Mouse (Mus musculus): ENCODE data around the gene Clmp. TPM values are rescaled to one million over a fixed set of nuclear protein-coding genes. Genes with fewer than 3 reads are reported as not detected.

Clmp gene
- total RNA-seq, 1 experiment: 1.7 TPM

DNA sequence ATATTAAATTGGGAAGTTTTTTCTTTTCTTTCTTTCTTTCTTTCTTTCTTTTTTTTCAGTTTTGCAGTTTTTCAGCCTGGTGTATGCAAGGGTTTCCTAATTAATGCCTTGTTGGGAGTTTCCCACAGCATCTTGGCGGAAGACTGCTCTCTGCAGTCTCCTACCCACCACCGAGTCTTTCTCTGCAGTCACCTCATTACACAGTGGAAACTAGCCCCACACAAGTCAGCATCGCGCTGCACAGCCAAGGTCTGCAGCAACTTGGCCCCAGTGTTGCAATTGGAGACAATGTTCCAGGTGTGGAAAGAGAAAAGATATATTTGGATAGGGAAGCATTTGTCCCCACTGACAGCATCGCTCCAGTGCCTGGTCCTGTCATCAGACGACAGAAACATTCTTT, 35.8 kb upstream of the Clmp start:
- Histone ChIP-seq H3K36me3 (ENCODE audit: control insufficient read depth, insufficient read depth, low read length, poor library complexity, severe bottlenecking) (no peaks in the 10 kb centered on the region), H3K9ac (ENCODE audit: insufficient read depth, low read depth, low read length, poor library complexity, severe bottlenecking) (no peak overlapping the region), H3K27ac (ENCODE audit: insufficient read depth, low read depth, low read length, poor library complexity, severe bottlenecking) (no peak overlapping the region), H3K4me3 (ENCODE audit: insufficient read depth in 1 of 2, low read depth in 1 of 2, low read length in 2 of 2, poor library complexity in 1 of 2, severe bottlenecking in 1 of 2) (no peak overlapping the region), H3K4me1 (ENCODE audit: control insufficient read depth in 2 of 2, insufficient read depth in 2 of 2, low read length in 2 of 2, poor library complexity in 1 of 2) (peaks cover 0 to 3% of the 10 kb centered on the region in 2 experiments; a peak in 1 of 4 replicates), H3K9me3 (ENCODE audit: control insufficient read depth, insufficient read depth, low read depth, low read length) (no peaks in the 10 kb centered on the region)
- in situ Hi-C loops (cut with MboI; ENCODE audit: low sequenced_read_pairs in 2 of 2, unreplicated experiment in 2 of 2): no loop called here
- no peak for DNase-seq (ENCODE audit: low read depth, low spot score)
- no peak for TF ChIP-seq HCFC1 (IDR thresholded peaks at IDR 0.05; ENCODE audit: borderline replicate concordance, insufficient read depth, low read length)
- no peak for TF ChIP-seq ZC3H11A (IDR thresholded peaks at IDR 0.05; ENCODE audit: borderline replicate concordance, low read depth, low read length)
- no peak for TF ChIP-seq MAFK (IDR thresholded peaks at IDR 0.05; ENCODE audit: insufficient read depth, low read depth, low read length)
- TF ChIP-seq ZNF384 (IDR thresholded peaks at IDR 0.05; ENCODE audit: low read depth, low read length): no peak
- no peak for TF ChIP-seq CHD2 (IDR thresholded peaks at IDR 0.05; ENCODE audit: low read depth, low read length)

DNA sequence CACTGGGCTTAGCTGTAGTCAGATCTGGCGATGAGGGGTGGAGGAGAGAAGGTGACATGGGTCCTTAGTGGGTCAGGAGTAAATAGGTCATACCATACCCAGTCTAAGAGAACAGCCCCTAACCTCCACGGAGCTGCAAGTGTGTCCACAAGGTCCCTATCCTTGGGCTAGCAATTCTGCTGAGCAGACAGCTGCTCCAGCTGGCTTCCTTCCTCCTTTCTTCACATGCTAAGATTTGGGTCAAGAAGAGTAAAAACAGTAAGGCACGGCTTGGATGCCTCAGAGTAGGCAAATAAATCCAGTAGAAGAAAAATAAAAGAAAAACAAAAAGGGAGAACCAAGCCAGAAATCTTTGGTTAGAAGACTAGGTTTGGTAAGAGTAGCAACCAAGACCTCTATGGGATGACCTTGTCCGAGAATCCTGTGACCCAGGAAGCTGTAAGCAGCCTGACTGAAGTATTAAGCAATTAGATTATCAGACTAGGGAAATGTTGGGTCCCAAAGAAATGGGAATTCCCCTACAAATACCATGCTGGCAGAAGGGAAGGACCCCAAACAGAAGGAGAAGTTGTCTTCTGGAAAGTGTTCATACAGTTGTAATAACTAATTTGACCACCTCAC, 34.4 kb upstream of the Clmp start:
- in situ Hi-C loops (cut with MboI; ENCODE audit: low sequenced_read_pairs in 2 of 2, unreplicated experiment in 2 of 2): no loop called here

DNA sequence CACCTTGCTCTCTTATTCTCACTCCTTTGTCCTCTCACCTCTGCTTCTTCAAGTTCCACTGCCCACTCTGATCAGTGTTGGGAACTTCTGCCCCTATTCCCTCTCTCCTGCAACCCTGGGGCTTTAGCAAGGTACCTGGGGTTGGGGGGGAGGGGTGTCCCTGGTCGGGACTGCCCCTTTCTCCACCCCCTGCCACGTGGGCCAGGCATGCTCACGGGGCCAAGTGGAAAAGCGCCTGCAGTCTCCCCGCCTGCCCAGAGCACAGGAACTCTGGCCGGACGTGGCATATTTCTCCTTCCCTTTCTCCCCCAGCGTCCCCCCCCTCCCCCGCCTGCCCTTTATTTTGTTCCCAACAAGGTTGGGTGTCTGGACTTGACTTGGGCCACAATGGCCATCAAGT, 33.0 kb upstream of the Clmp start:
- H3K9ac ChIP-seq (ENCODE audit: insufficient read depth, low read depth, low read length, poor library complexity, severe bottlenecking): no peak overlapping the region
- no peak overlapping the region for H3K27ac ChIP-seq (ENCODE audit: insufficient read depth, low read depth, low read length, poor library complexity, severe bottlenecking)
- TF ChIP-seq ZC3H11A (IDR thresholded peaks at IDR 0.05; ENCODE audit: borderline replicate concordance, low read depth, low read length): no peak
- TF ChIP-seq ZNF384 (IDR thresholded peaks at IDR 0.05; ENCODE audit: low read depth, low read length): no peak
- no peak for TF ChIP-seq HCFC1 (IDR thresholded peaks at IDR 0.05; ENCODE audit: borderline replicate concordance, insufficient read depth, low read length)
- TF ChIP-seq MAFK (IDR thresholded peaks at IDR 0.05; ENCODE audit: insufficient read depth, low read depth, low read length): no peak
- TF ChIP-seq CHD2 (IDR thresholded peaks at IDR 0.05; ENCODE audit: low read depth, low read length): no peak
- H3K4me3 ChIP-seq (ENCODE audit: insufficient read depth in 1 of 2, low read depth in 1 of 2, low read length in 2 of 2, poor library complexity in 1 of 2, severe bottlenecking in 1 of 2): no peak overlapping the region
- DNase-seq (ENCODE audit: low read depth, low spot score): no peak
- H3K9me3 ChIP-seq (ENCODE audit: control insufficient read depth, insufficient read depth, low read depth, low read length): no peaks in the 10 kb centered on the region
- peaks cover 0 to 3% of the 10 kb centered on the region in 2 experiments; a peak in 1 of 4 replicates for H3K4me1 ChIP-seq (ENCODE audit: control insufficient read depth in 2 of 2, insufficient read depth in 2 of 2, low read length in 2 of 2, poor library complexity in 1 of 2)
- in situ Hi-C loops (cut with MboI; ENCODE audit: low sequenced_read_pairs in 2 of 2, unreplicated experiment in 2 of 2): no loop called here
- no peaks in the 10 kb centered on the region for H3K36me3 ChIP-seq (ENCODE audit: control insufficient read depth, insufficient read depth, low read length, poor library complexity, severe bottlenecking)

More for the DNA sequence above, 34.4 kb upstream of the Clmp start:
- Histone ChIP-seq H3K4me3 (ENCODE audit: insufficient read depth in 1 of 2, low read depth in 1 of 2, low read length in 2 of 2, poor library complexity in 1 of 2, severe bottlenecking in 1 of 2) (no peak overlapping the region), H3K9me3 (ENCODE audit: control insufficient read depth, insufficient read depth, low read depth, low read length) (no peaks in the 10 kb centered on the region), H3K36me3 (ENCODE audit: control insufficient read depth, insufficient read depth, low read length, poor library complexity, severe bottlenecking) (no peaks in the 10 kb centered on the region), H3K9ac (ENCODE audit: insufficient read depth, low read depth, low read length, poor library complexity, severe bottlenecking) (no peak overlapping the region), H3K27ac (ENCODE audit: insufficient read depth, low read depth, low read length, poor library complexity, severe bottlenecking) (no peak overlapping the region), H3K4me1 (ENCODE audit: control insufficient read depth in 2 of 2, insufficient read depth in 2 of 2, low read length in 2 of 2, poor library complexity in 1 of 2) (peaks cover 0 to 3% of the 10 kb centered on the region in 2 experiments; a peak in 1 of 4 replicates)
- no peak for DNase-seq (ENCODE audit: low read depth, low spot score)
- TF ChIP-seq CHD2 (IDR thresholded peaks at IDR 0.05; ENCODE audit: low read depth, low read length) (no peak), HCFC1 (IDR thresholded peaks at IDR 0.05; ENCODE audit: borderline replicate concordance, insufficient read depth, low read length) (no peak), ZNF384 (IDR thresholded peaks at IDR 0.05; ENCODE audit: low read depth, low read length) (no peak), ZC3H11A (IDR thresholded peaks at IDR 0.05; ENCODE audit: borderline replicate concordance, low read depth, low read length) (no peak), MAFK (IDR thresholded peaks at IDR 0.05; ENCODE audit: insufficient read depth, low read depth, low read length) (no peak)

DNA sequence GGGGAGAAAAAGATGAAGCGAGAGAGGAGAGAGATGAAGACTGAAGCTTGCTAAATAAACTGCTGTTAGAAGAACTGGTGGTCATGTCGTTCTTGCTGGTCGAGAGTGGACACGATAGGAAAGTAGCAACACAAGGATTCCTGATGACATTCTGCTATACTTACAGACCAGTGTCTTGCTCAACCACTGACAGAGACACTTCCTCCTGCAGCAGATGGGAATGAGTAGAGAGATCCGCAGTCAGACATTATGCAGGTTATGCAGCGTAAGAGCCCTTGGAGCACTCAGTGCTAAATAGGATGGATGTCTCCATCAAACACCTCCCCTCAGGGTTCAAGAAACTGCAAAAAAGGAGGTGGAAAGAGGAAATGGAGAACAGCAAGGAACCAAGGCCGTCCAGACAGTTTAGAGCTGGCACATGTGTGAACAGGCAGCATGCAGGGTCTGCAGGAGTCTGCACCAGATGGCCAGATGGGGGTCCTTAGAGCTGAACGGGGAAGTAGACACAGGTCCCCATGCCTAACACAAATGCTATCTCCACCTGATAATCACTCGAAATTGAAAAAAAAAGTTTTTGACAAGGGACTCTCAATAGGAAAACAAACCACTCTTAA, 19.5 kb upstream of the Clmp start:
- no peak for TF ChIP-seq CHD2 (IDR thresholded peaks at IDR 0.05; ENCODE audit: low read depth, low read length)
- no peak for TF ChIP-seq ZC3H11A (IDR thresholded peaks at IDR 0.05; ENCODE audit: borderline replicate concordance, low read depth, low read length)
- no peak for TF ChIP-seq ZNF384 (IDR thresholded peaks at IDR 0.05; ENCODE audit: low read depth, low read length)
- no peak for TF ChIP-seq HCFC1 (IDR thresholded peaks at IDR 0.05; ENCODE audit: borderline replicate concordance, insufficient read depth, low read length)
- TF ChIP-seq MAFK (IDR thresholded peaks at IDR 0.05; ENCODE audit: insufficient read depth, low read depth, low read length): no peak
- Histone ChIP-seq H3K9me3 (ENCODE audit: control insufficient read depth, insufficient read depth, low read depth, low read length) (no peaks in the 10 kb centered on the region), H3K4me1 (ENCODE audit: control insufficient read depth in 2 of 2, insufficient read depth in 2 of 2, low read length in 2 of 2, poor library complexity in 1 of 2) (peaks cover 0 to under 1% of the 10 kb centered on the region in 2 experiments; a peak in 1 of 4 replicates), H3K36me3 (ENCODE audit: control insufficient read depth, insufficient read depth, low read length, poor library complexity, severe bottlenecking) (no peaks in the 10 kb centered on the region), H3K9ac (ENCODE audit: insufficient read depth, low read depth, low read length, poor library complexity, severe bottlenecking) (no peak overlapping the region), H3K4me3 (ENCODE audit: insufficient read depth in 1 of 2, low read depth in 1 of 2, low read length in 2 of 2, poor library complexity in 1 of 2, severe bottlenecking in 1 of 2) (no peak overlapping the region), H3K27ac (ENCODE audit: insufficient read depth, low read depth, low read length, poor library complexity, severe bottlenecking) (no peak overlapping the region)
- DNase-seq (ENCODE audit: low read depth, low spot score): no peak
- in situ Hi-C loops (cut with MboI; ENCODE audit: low sequenced_read_pairs in 2 of 2, unreplicated experiment in 2 of 2): no loop called here
